Mouse (Mus musculus) cerebellum, postnatal 14 days (tissue): ENCODE measurements at regions not wholly inside any gene's neighbourhood (a gene's known extent, or its start where the extent isn't known, plus 50 kb on each side); places are given as distances from the start of the nearest gene placed in this dataset.
A peak's percentile ranks its signal among the peaks of the same experiment; 100 is the strongest.

ENCODE experiments used
- DNase-seq, 2 experiments: peaks; one replicate each; pipeline ENCODE4 v3.0.0; 2021; ENCODE audit warnings: mixed read lengths in 2 of 2

- DNase-seq, result no peak
Observed at GRCm38 (mm10) chr2:81714716-81715115, 338.3 kb upstream of the Zfp804a start.

- no peak for DNase-seq
Observed at GRCm38 (mm10) chr2:81733484-81733883, 319.5 kb upstream of the Zfp804a start.

GRCm38 (mm10) chr2:81734031-81734430 lies 319.0 kb upstream of the Zfp804a start:
- no peak for DNase-seq

GRCm38 (mm10) chr2:81765778-81766177 lies 287.2 kb upstream of the Zfp804a start:
- DNase-seq, result no peak

- peak; percentile 1 to 8 for DNase-seq
Observed at GRCm38 (mm10) chr2:81783059-81783458, 270.0 kb upstream of the Zfp804a start.
